Mouse (Mus musculus): ENCODE data around the gene Bcam.

Bcam gene

GRCm38 (mm10) chr7:19785874-19786458 is 15.2 kb upstream of the Bcam start:
- DNase-seq (ENCODE audit: low spot score in 2 of 2): no peak

- DNase-seq (ENCODE audit: low spot score in 2 of 2): no peak
Observed at GRCm38 (mm10) chr7:19784764-19785535, 14.1 kb upstream of the Bcam start.

GRCm38 (mm10) chr7:19783630-19784029 is 12.8 kb upstream of the Bcam start:
- DNase-seq (ENCODE audit: low spot score in 2 of 2): no peak

- no peak for DNase-seq (ENCODE audit: low spot score in 2 of 2)
Observed at GRCm38 (mm10) chr7:19782645-19783044, 11.8 kb upstream of the Bcam start.

GRCm38 (mm10) chr7:19781741-19782140 is 10.9 kb upstream of the Bcam start:
- no peak for DNase-seq (ENCODE audit: low spot score in 2 of 2)

- DNase-seq (ENCODE audit: low spot score in 2 of 2): no peak
Observed at GRCm38 (mm10) chr7:19779903-19780302, 9.1 kb upstream of the Bcam start.

GRCm38 (mm10) chr7:19778645-19779044 is 7.8 kb upstream of the Bcam start:
- no peak for DNase-seq (ENCODE audit: low spot score in 2 of 2)

GRCm38 (mm10) chr7:19777049-19777723 is 6.4 kb upstream of the Bcam start:
- no peak for DNase-seq (ENCODE audit: low spot score in 2 of 2)

GRCm38 (mm10) chr7:19771682-19772081 is 866 bp upstream of the Bcam start:
- DNase-seq (ENCODE audit: low spot score in 2 of 2): no peak

- DNase-seq (ENCODE audit: low spot score in 2 of 2): peak; percentile 50 to 71
Observed at GRCm38 (mm10) chr7:19770375-19770754, 451 bp downstream of the Bcam start.

GRCm38 (mm10) chr7:19769434-19770374 is 1.1 kb downstream of the Bcam start:
- DNase-seq (ENCODE audit: low spot score in 2 of 2): no peak

GRCm38 (mm10) chr7:19769001-19769400 is 1.8 kb downstream of the Bcam start:
- DNase-seq (ENCODE audit: low spot score in 2 of 2): no peak

- DNase-seq (ENCODE audit: low spot score in 2 of 2): no peak
Observed at GRCm38 (mm10) chr7:19768251-19768650, 2.6 kb downstream of the Bcam start.

GRCm38 (mm10) chr7:19764581-19764980 is 6.2 kb downstream of the Bcam start:
- no peak for DNase-seq (ENCODE audit: low spot score in 2 of 2)

GRCm38 (mm10) chr7:19763829-19764477 is 6.9 kb downstream of the Bcam start:
- DNase-seq (ENCODE audit: low spot score in 2 of 2): no peak

- no peak for DNase-seq (ENCODE audit: low spot score in 2 of 2)
Observed at GRCm38 (mm10) chr7:19762283-19762682, 8.5 kb downstream of the Bcam start.

- DNase-seq (ENCODE audit: low spot score in 2 of 2): no peak
Observed at GRCm38 (mm10) chr7:19760021-19760420, 10.8 kb downstream of the Bcam start.

GRCm38 (mm10) chr7:19758623-19759022 is 12.2 kb downstream of the Bcam start:
- DNase-seq (ENCODE audit: low spot score in 2 of 2): no peak

- no peak for DNase-seq (ENCODE audit: low spot score in 2 of 2)
Observed at GRCm38 (mm10) chr7:19755851-19756786, 14.7 kb downstream of the Bcam start.

- DNase-seq (ENCODE audit: low spot score in 2 of 2): no peak
Observed at GRCm38 (mm10) chr7:19755008-19755407, 15.8 kb downstream of the Bcam start.
